Mouse (Mus musculus): ENCODE measurements around the gene Mms19. TPM values are rescaled to one million over a fixed set of nuclear protein-coding genes. Genes with fewer than 3 reads are reported as not detected.

Gene Mms19
- 32.2 and 36.7 TPM in 2 replicates for polyA plus RNA-seq (2016; fragmentation: Nextera tagmentation; extraction: Ambion mirVana)

GRCm38 (mm10) chr19:41980819-41981594, at the start of gene Mms19:
Gene Mms19, minus strand, starts transcription at chr19:41981157.
- under 1% methylated on average over 64 of the region's 68 CpGs for WGBS
- Histone ChIP-seq H3K4me2 (peak within 1 kb of the TSS; percentile 100), H3K9me3 (no peaks in the 10 kb centered on the region), H3K4me3 (replicated peaks) (peak within 1 kb of the TSS; percentile 70), H3K27me3 (peaks cover 22% of the 10 kb centered on the region), H3K9ac (peak within 1 kb of the TSS; percentile 76), H3K27ac (peak within 1 kb of the TSS; percentile 82), H3K36me3 (replicated peaks) (no peaks in the 10 kb centered on the region), H3K4me1 (peaks cover 24% of the 10 kb centered on the region)
- peak; percentile 98 for ATAC-seq (ENCODE audit: low FRiP score)

DNA sequence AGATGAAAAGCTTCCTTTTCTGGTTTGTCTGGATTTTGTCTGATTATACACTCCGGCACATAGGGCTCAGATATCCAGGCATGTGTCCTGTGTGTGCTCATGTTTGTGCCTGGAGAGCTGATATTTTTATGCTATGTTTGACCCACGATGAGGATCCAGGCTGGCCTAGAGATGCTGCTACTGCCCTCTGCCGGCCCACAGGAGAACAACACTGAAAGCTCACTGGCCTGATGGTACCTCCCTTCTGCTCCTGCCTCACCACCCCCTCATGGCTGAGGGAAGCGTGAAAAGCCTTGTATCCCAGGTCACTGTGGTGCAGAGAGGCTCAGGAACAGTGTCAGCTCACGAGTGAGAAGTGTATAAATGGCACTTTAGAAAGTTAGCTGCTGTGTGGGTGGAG, 45.2 kb upstream of the Mms19 start:
- Histone ChIP-seq H3K27me3 (no peaks in the 10 kb centered on the region), H3K36me3 (replicated peaks) (no peaks in the 10 kb centered on the region), H3K4me1 (no peaks in the 10 kb centered on the region), H3K9me3 (no peaks in the 10 kb centered on the region), H3K4me3 (replicated peaks) (no peak overlapping the region), H3K9ac (no peak overlapping the region), H3K27ac (no peak overlapping the region), H3K4me2 (no peak overlapping the region)
- 11% methylated on average over 5 of the region's 5 CpGs for WGBS
- peak; percentile 53; the same call in 1 of the 2 replicates for ATAC-seq (ENCODE audit: low FRiP score)

DNA sequence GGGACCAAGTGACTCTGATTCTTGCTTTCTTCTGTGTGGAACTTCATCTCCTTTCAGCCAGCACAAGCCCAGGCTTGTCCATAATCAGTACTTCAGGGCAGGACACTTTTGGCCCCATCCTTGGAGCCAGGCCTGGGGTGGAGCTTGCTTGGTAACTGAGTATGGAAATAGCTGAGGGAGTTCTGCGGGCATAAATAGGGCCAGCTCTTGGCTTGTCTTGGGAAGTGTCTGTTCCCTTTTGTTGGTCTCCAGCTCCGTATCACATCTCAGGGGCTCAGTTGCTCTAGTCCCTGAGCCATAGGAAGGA, 41.5 kb upstream of the Mms19 start:
- 88% methylated on average over 2 of the region's 2 CpGs for WGBS
- Histone ChIP-seq H3K27me3 (no peaks in the 10 kb centered on the region), H3K9me3 (no peaks in the 10 kb centered on the region), H3K27ac (no peak overlapping the region), H3K36me3 (replicated peaks) (no peaks in the 10 kb centered on the region), H3K9ac (no peak overlapping the region), H3K4me2 (no peak overlapping the region), H3K4me3 (replicated peaks) (no peak overlapping the region), H3K4me1 (peaks cover 3% of the 10 kb centered on the region; the same call in 1 of the 2 replicates)
- ATAC-seq (ENCODE audit: low FRiP score), result no peak

- WGBS, result 69% methylated on average over 10 of the region's 10 CpGs
- H3K4me3 ChIP-seq (replicated peaks), result no peak overlapping the region
- no peaks in the 10 kb centered on the region for H3K9me3 ChIP-seq
- H3K4me2 ChIP-seq, result no peak overlapping the region
- H3K9ac ChIP-seq, result no peak overlapping the region
- H3K4me1 ChIP-seq, result peaks cover 5% of the 10 kb centered on the region
- H3K27me3 ChIP-seq, result no peaks in the 10 kb centered on the region
- H3K36me3 ChIP-seq (replicated peaks), result no peaks in the 10 kb centered on the region
- no peak overlapping the region for H3K27ac ChIP-seq
- ATAC-seq (ENCODE audit: low FRiP score), result no peak
Measured at GRCm38 (mm10) chr19:42021681-42022541, 41.0 kb upstream of the Mms19 start.

GRCm38 (mm10) chr19:42019011-42019522, 38.1 kb upstream of the Mms19 start:
- Histone ChIP-seq H3K36me3 (replicated peaks) (no peaks in the 10 kb centered on the region), H3K4me2 (no peak overlapping the region), H3K27me3 (no peaks in the 10 kb centered on the region), H3K9ac (no peak overlapping the region), H3K4me1 (peaks cover 10% of the 10 kb centered on the region), H3K4me3 (replicated peaks) (no peak overlapping the region), H3K27ac (no peak overlapping the region), H3K9me3 (no peaks in the 10 kb centered on the region)
- ATAC-seq (ENCODE audit: low FRiP score), result no peak
- WGBS, result 38% methylated on average over 4 of the region's 4 CpGs

DNA sequence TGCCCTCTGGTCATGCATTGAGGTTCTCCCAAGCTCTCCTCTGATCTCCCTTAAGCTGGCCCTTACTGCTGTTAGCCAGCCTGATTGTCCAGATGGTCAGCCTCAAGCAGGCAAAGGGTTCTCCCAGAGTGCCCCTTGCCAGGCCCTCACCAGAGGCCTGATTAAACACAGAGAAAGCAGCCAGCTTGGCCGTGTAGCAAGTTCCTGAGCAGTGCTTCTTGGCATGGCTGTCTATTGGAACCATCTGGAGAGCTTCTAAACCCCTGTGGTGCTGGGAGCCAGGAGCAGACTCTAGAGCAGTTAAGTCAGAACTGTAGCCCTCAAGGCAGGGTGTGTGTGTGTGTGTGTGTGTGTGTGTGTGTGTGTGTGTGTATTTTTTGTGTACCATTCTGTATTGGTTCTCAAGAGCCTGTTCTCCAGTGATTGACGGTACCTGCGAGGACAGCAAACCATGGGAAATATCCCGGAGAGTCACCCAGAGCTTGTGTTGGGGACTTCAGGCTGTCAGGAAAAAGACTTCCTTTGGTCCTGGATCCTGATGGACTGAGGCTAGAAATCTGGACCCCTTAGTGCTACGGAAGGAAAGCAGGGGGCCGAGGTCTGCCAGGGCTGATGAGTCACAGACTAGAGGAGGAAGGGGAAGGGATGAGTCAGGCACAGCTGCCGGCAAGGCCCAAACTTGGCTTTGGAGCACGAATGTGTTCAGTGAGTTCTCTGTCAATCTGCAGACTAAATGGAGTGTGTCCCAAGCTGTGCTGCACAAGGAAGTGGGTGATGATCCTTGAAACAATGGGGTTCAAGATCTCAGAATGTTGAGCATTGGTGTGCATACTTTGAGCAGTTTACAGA, 36.7 kb upstream of the Mms19 start:
- Histone ChIP-seq H3K4me3 (replicated peaks) (no peak overlapping the region), H3K4me1 (peaks cover 10% of the 10 kb centered on the region), H3K27ac (peak overlapping the region; percentile 27; the same call in 1 of the 2 replicates), H3K36me3 (replicated peaks) (no peaks in the 10 kb centered on the region), H3K9me3 (no peaks in the 10 kb centered on the region), H3K9ac (no peak overlapping the region), H3K4me2 (no peak overlapping the region), H3K27me3 (no peaks in the 10 kb centered on the region)
- ATAC-seq (ENCODE audit: low FRiP score), result no peak
- WGBS, result 84% methylated on average over 8 of the region's 8 CpGs

GRCm38 (mm10) chr19:42016840-42017239, 35.9 kb upstream of the Mms19 start:
- Histone ChIP-seq H3K27me3 (no peaks in the 10 kb centered on the region), H3K36me3 (replicated peaks) (no peaks in the 10 kb centered on the region), H3K4me3 (replicated peaks) (no peak overlapping the region), H3K9me3 (no peaks in the 10 kb centered on the region), H3K4me2 (no peak overlapping the region), H3K9ac (no peak overlapping the region), H3K4me1 (peaks cover 10% of the 10 kb centered on the region), H3K27ac (peak overlapping the region; percentile 27)
- 53% methylated on average over 5 of the region's 5 CpGs for WGBS
- ATAC-seq (ENCODE audit: low FRiP score), result no peak

- ATAC-seq (ENCODE audit: low FRiP score), result no peak
Measured at GRCm38 (mm10) chr19:42016251-42016650, 35.3 kb upstream of the Mms19 start.

GRCm38 (mm10) chr19:42015001-42015400, 34.0 kb upstream of the Mms19 start:
- Histone ChIP-seq H3K27ac (no peak overlapping the region), H3K4me1 (peaks cover 10% of the 10 kb centered on the region), H3K27me3 (no peaks in the 10 kb centered on the region), H3K9ac (no peak overlapping the region), H3K9me3 (no peaks in the 10 kb centered on the region), H3K4me3 (replicated peaks) (no peak overlapping the region), H3K36me3 (replicated peaks) (no peaks in the 10 kb centered on the region), H3K4me2 (no peak overlapping the region)
- 80% methylated on average over 6 of the region's 6 CpGs for WGBS
- no peak for ATAC-seq (ENCODE audit: low FRiP score)

More at GRCm38 (mm10) chr19:42016251-42016650, 35.3 kb upstream of the Mms19 start:
- Histone ChIP-seq H3K27ac (no peak overlapping the region), H3K4me1 (peaks cover 10% of the 10 kb centered on the region), H3K9me3 (no peaks in the 10 kb centered on the region), H3K9ac (no peak overlapping the region), H3K36me3 (replicated peaks) (no peaks in the 10 kb centered on the region), H3K4me3 (replicated peaks) (no peak overlapping the region), H3K4me2 (no peak overlapping the region), H3K27me3 (no peaks in the 10 kb centered on the region)
- WGBS, result 67% methylated on average over 4 of the region's 4 CpGs

- no peaks in the 10 kb centered on the region for H3K27me3 ChIP-seq
- no peak overlapping the region for H3K4me2 ChIP-seq
- ATAC-seq (ENCODE audit: low FRiP score), result no peak
- H3K36me3 ChIP-seq (replicated peaks), result no peaks in the 10 kb centered on the region
- H3K4me1 ChIP-seq, result peaks cover 10% of the 10 kb centered on the region
- H3K27ac ChIP-seq, result no peak overlapping the region
- no peaks in the 10 kb centered on the region for H3K9me3 ChIP-seq
- H3K9ac ChIP-seq, result no peak overlapping the region
- WGBS, result 77% methylated on average over 3 of the region's 3 CpGs
- no peak overlapping the region for H3K4me3 ChIP-seq (replicated peaks)
Measured at GRCm38 (mm10) chr19:42014231-42014825, 33.4 kb upstream of the Mms19 start.

GRCm38 (mm10) chr19:42011123-42011522, 30.2 kb upstream of the Mms19 start:
- no peak overlapping the region for H3K4me2 ChIP-seq
- H3K9me3 ChIP-seq, result no peaks in the 10 kb centered on the region
- H3K9ac ChIP-seq, result no peak overlapping the region
- H3K27ac ChIP-seq, result no peak overlapping the region
- 82% methylated on average over 7 of the region's 7 CpGs for WGBS
- H3K4me3 ChIP-seq (replicated peaks), result no peak overlapping the region
- H3K4me1 ChIP-seq, result peaks cover under 1% of the 10 kb centered on the region; the same call in 1 of the 2 replicates
- no peaks in the 10 kb centered on the region for H3K27me3 ChIP-seq
- no peaks in the 10 kb centered on the region for H3K36me3 ChIP-seq (replicated peaks)
- ATAC-seq (ENCODE audit: low FRiP score), result no peak
